Mouse (Mus musculus): ENCODE data around the gene Mlana.

GRCm38 (mm10) chr19:29707314-29707898, 9.8 kb downstream of the Mlana start:
- TF ChIP-seq CTCF (IDR thresholded peaks at IDR 0.05; ENCODE audit: control insufficient read depth, insufficient read depth, insufficient replicate concordance, low read depth, low read length) (no peak), POLR2A (IDR thresholded peaks at IDR 0.05; ENCODE audit: control insufficient read depth, low read depth, low read length) (no peak)

Data from testis, adult 2 months (tissue).